Mouse (Mus musculus) CH12.LX (cell line): ENCODE data around the gene Dlgap1.

Experiments
- CHD1 ChIP-seq: IDR thresholded peaks from 2 replicates; pipeline ENCODE4 v1.6.1; 2012; ENCODE audit warnings: low read depth, low read length, improper control_type of control experiment, inconsistent platforms
- CTCF ChIP-seq, 2 experiments: IDR thresholded peaks in 1 of 2; conservative IDR thresholded peaks in 1 of 2; 2 replicates each; pipeline ENCODE4 v1.5.1; 2011 to 2012; ENCODE audit warnings: low read depth in 2 of 2, low read length in 2 of 2, improper control_type of control experiment in 1 of 2, inconsistent platforms in 1 of 2, mild to moderate bottlenecking in 1 of 2, moderate library complexity in 1 of 2
- EP300 ChIP-seq: IDR thresholded peaks from 2 replicates; pipeline ENCODE4 v1.6.1; 2011; ENCODE audit warnings: low read length, improper control_type of control experiment
- MAFK ChIP-seq: IDR thresholded peaks from 2 replicates; pipeline ENCODE4 v1.6.1; 2011; ENCODE audit warnings: low read length, improper control_type of control experiment; ENCODE audit not compliant: insufficient replicate concordance
- PAX5 ChIP-seq: IDR thresholded peaks from 2 replicates; pipeline ENCODE4 v1.6.1; 2012; ENCODE audit warnings: low read length, inconsistent platforms, mixed read lengths
- RAD21 ChIP-seq: IDR thresholded peaks from 2 replicates; pipeline ENCODE4 v1.6.1; 2011; ENCODE audit warnings: low read depth, mild to moderate bottlenecking, low read length, improper control_type of control experiment, moderate library complexity
- SMC3 ChIP-seq: IDR thresholded peaks from 2 replicates; pipeline ENCODE4 v1.6.1; 2011; ENCODE audit warnings: low read depth, low read length, improper control_type of control experiment

GRCm38 (mm10) chr17:70022618-70023017 is 53.7 kb downstream of the Dlgap1 start:
- TF ChIP-seq CTCF (conservative IDR thresholded peaks at IDR 0.05 in 1 of 2, IDR thresholded peaks at IDR 0.05 in 1 of 2; ENCODE audit: low read depth in 2 of 2, low read length in 2 of 2) (no peak), EP300 (no peak), PAX5 (no peak), SMC3 (no peak), RAD21 (no peak), MAFK (no peak), CHD1 (no peak)
